Mouse (Mus musculus): Measurements from ENCODE around the gene Hist1h2ac. TPM values are rescaled to one million over a fixed set of nuclear protein-coding genes. Genes with fewer than 3 reads are reported as not detected.
"Not testable (repeated sequence)": the region's sequence is repeated elsewhere in the genome, so short reads cannot be mapped to it uniquely, and the experiment has no call there.

Gene Hist1h2ac
- polyA plus RNA-seq, 1 experiment from 2014 or later: 0.38 TPM

- Histone ChIP-seq H3K36me3 (no peaks in the 10 kb centered on the region), H3K27me3 (no peaks in the 10 kb centered on the region), H3K4me3 (peak overlapping the region; percentile 45), H3K9ac (peak overlapping the region; percentile 71), H3K4me2 (peak overlapping the region; percentile 68), H3K4me1 (replicated peaks) (peaks cover 11% of the 10 kb centered on the region), H3K9me3 (no peaks in the 10 kb centered on the region), H3K27ac (peak overlapping the region; percentile 91)
- WGBS: under 1% methylated on average over 29 of the region's 32 CpGs
- ATAC-seq (ENCODE audit: low FRiP score): peak; percentile 84
Measured at GRCm38 (mm10) chr13:23697491-23698299, 13.9 kb upstream of the Hist1h2ac start.

- H3K4me2 ChIP-seq: no peak overlapping the region
- WGBS: 61% methylated on average over 15 of the region's 15 CpGs
- ATAC-seq (ENCODE audit: low FRiP score): no peak
- H3K9me3 ChIP-seq: no peaks in the 10 kb centered on the region
- H3K27ac ChIP-seq: no peak overlapping the region
- peaks cover 11% of the 10 kb centered on the region for H3K4me1 ChIP-seq (replicated peaks)
- H3K36me3 ChIP-seq: no peaks in the 10 kb centered on the region
- H3K27me3 ChIP-seq: no peaks in the 10 kb centered on the region
- no peak overlapping the region for H3K9ac ChIP-seq
- H3K4me3 ChIP-seq: no peak overlapping the region
Measured at GRCm38 (mm10) chr13:23696061-23696474, 12.3 kb upstream of the Hist1h2ac start.

- ATAC-seq (ENCODE audit: low FRiP score): no peak
- WGBS: 55% methylated on average over 13 of the region's 13 CpGs
- H3K4me3 ChIP-seq: no peak within 1 kb of the TSS
- H3K4me1 ChIP-seq (replicated peaks): peaks cover 11% of the 10 kb centered on the region
- no peaks in the 10 kb centered on the region for H3K9me3 ChIP-seq
- H3K9ac ChIP-seq: no peak within 1 kb of the TSS
- H3K4me2 ChIP-seq: no peak within 1 kb of the TSS
- no peaks in the 10 kb centered on the region for H3K36me3 ChIP-seq
- H3K27me3 ChIP-seq: no peaks in the 10 kb centered on the region
- H3K27ac ChIP-seq: no peak within 1 kb of the TSS
Measured at GRCm38 (mm10) chr13:23695514-23695913, 11.8 kb upstream of the Hist1h2ac start, which contains the start of gene Hist1h1t. Gene Hist1h1t (plus strand): TSS chr13:23695814.

- no peaks in the 10 kb centered on the region for H3K36me3 ChIP-seq
- H3K27me3 ChIP-seq: no peaks in the 10 kb centered on the region
- no peak overlapping the region for H3K27ac ChIP-seq
- H3K9ac ChIP-seq: no peak overlapping the region
- no peaks in the 10 kb centered on the region for H3K9me3 ChIP-seq
- WGBS: 93% methylated on average over 9 of the region's 9 CpGs
- ATAC-seq (ENCODE audit: low FRiP score): no peak
- H3K4me3 ChIP-seq: no peak overlapping the region
- H3K4me1 ChIP-seq (replicated peaks): peaks cover 11% of the 10 kb centered on the region
- H3K4me2 ChIP-seq: no peak overlapping the region
Measured at GRCm38 (mm10) chr13:23694956-23695355, 11.2 kb upstream of the Hist1h2ac start.

GRCm38 (mm10) chr13:23693856-23694440 is 10.2 kb upstream of the Hist1h2ac start:
- no peak overlapping the region for H3K4me2 ChIP-seq
- no peaks in the 10 kb centered on the region for H3K36me3 ChIP-seq
- H3K27me3 ChIP-seq: no peaks in the 10 kb centered on the region
- 88% methylated on average over 6 of the region's 6 CpGs for WGBS
- no peaks in the 10 kb centered on the region for H3K9me3 ChIP-seq
- ATAC-seq (ENCODE audit: low FRiP score): no peak
- peaks cover 9% of the 10 kb centered on the region for H3K4me1 ChIP-seq (replicated peaks)
- no peak overlapping the region for H3K4me3 ChIP-seq
- H3K9ac ChIP-seq: no peak overlapping the region
- H3K27ac ChIP-seq: no peak overlapping the region

- ATAC-seq (ENCODE audit: low FRiP score): no peak
Measured at GRCm38 (mm10) chr13:23689459-23689858, 5.7 kb upstream of the Hist1h2ac start.

GRCm38 (mm10) chr13:23688956-23689355 is 5.2 kb upstream of the Hist1h2ac start:
- no peaks in the 10 kb centered on the region for H3K9me3 ChIP-seq
- no peak for ATAC-seq (ENCODE audit: low FRiP score)
- H3K4me1 ChIP-seq (replicated peaks): peaks cover 15% of the 10 kb centered on the region
- H3K4me3 ChIP-seq: no peak overlapping the region
- H3K36me3 ChIP-seq: no peaks in the 10 kb centered on the region
- no peaks in the 10 kb centered on the region for H3K27me3 ChIP-seq
- no peak overlapping the region for H3K4me2 ChIP-seq
- H3K27ac ChIP-seq: no peak overlapping the region
- no peak overlapping the region for H3K9ac ChIP-seq
- 97% methylated on average over 2 of the region's 2 CpGs for WGBS

More at GRCm38 (mm10) chr13:23689459-23689858, 5.7 kb upstream of the Hist1h2ac start:
- no peak overlapping the region for H3K4me2 ChIP-seq
- peaks cover 15% of the 10 kb centered on the region for H3K4me1 ChIP-seq (replicated peaks)
- H3K27me3 ChIP-seq: no peaks in the 10 kb centered on the region
- 83% methylated on average over 2 of the region's 2 CpGs for WGBS
- no peaks in the 10 kb centered on the region for H3K9me3 ChIP-seq
- H3K9ac ChIP-seq: no peak overlapping the region
- H3K36me3 ChIP-seq: no peaks in the 10 kb centered on the region
- no peak overlapping the region for H3K4me3 ChIP-seq
- H3K27ac ChIP-seq: no peak overlapping the region

GRCm38 (mm10) chr13:23687907-23688306 is 4.2 kb upstream of the Hist1h2ac start:
- H3K4me2 ChIP-seq: no peak overlapping the region
- no peaks in the 10 kb centered on the region for H3K36me3 ChIP-seq
- H3K4me1 ChIP-seq (replicated peaks): peaks cover 19% of the 10 kb centered on the region
- H3K27me3 ChIP-seq: no peaks in the 10 kb centered on the region
- ATAC-seq (ENCODE audit: low FRiP score): no peak
- H3K9me3 ChIP-seq: no peaks in the 10 kb centered on the region
- H3K27ac ChIP-seq: no peak overlapping the region
- 93% methylated on average over 7 of the region's 7 CpGs for WGBS
- no peak overlapping the region for H3K4me3 ChIP-seq
- no peak overlapping the region for H3K9ac ChIP-seq

- 88% methylated on average over 4 of the region's 4 CpGs for WGBS
- Histone ChIP-seq H3K4me3 (no peak overlapping the region), H3K9me3 (no peaks in the 10 kb centered on the region), H3K27ac (no peak overlapping the region), H3K4me1 (replicated peaks) (peaks cover 24% of the 10 kb centered on the region), H3K9ac (no peak overlapping the region), H3K27me3 (no peaks in the 10 kb centered on the region), H3K4me2 (no peak overlapping the region), H3K36me3 (no peaks in the 10 kb centered on the region)
- no peak for ATAC-seq (ENCODE audit: low FRiP score)
Measured at GRCm38 (mm10) chr13:23687181-23687580, 3.4 kb upstream of the Hist1h2ac start.

GRCm38 (mm10) chr13:23685966-23686365 is 2.2 kb upstream of the Hist1h2ac start:
- Histone ChIP-seq H3K4me3 (peak overlapping the region; percentile 52), H3K4me1 (replicated peaks) (peaks cover 24% of the 10 kb centered on the region), H3K4me2 (peak overlapping the region; percentile 69), H3K27ac (peak overlapping the region; percentile 95; the same call in 1 of the 2 replicates), H3K27me3 (no peaks in the 10 kb centered on the region), H3K9ac (peak overlapping the region; percentile 75), H3K36me3 (no peaks in the 10 kb centered on the region), H3K9me3 (no peaks in the 10 kb centered on the region)
- ATAC-seq (ENCODE audit: low FRiP score): no peak
- 42% methylated on average over 4 of the region's 4 CpGs for WGBS

- WGBS: 12% methylated on average over 15 of the region's 15 CpGs
- Histone ChIP-seq H3K4me1 (replicated peaks) (peaks cover 24% of the 10 kb centered on the region), H3K27me3 (no peaks in the 10 kb centered on the region), H3K27ac (peak overlapping the region; percentile 95), H3K36me3 (no peaks in the 10 kb centered on the region), H3K9ac (peak overlapping the region; percentile 75), H3K4me2 (peak overlapping the region; percentile 69), H3K4me3 (peak overlapping the region; percentile 52), H3K9me3 (no peaks in the 10 kb centered on the region)
- no peak for ATAC-seq (ENCODE audit: low FRiP score)
Measured at GRCm38 (mm10) chr13:23685121-23685861, 1.5 kb upstream of the Hist1h2ac start.

GRCm38 (mm10) chr13:23684295-23684945 is 672 bp upstream of the Hist1h2ac start:
- peak overlapping the region; percentile 95 for H3K27ac ChIP-seq
- peak overlapping the region; percentile 75 for H3K9ac ChIP-seq
- H3K27me3 ChIP-seq, H3K36me3 ChIP-seq, H3K9me3 ChIP-seq: not testable (repeated sequence)
- H3K4me1 ChIP-seq (replicated peaks): peaks cover 24% of the 10 kb centered on the region
- peak overlapping the region; percentile 52 for H3K4me3 ChIP-seq
- H3K4me2 ChIP-seq: peak overlapping the region; percentile 69
- WGBS: under 1% methylated on average over 18 of the region's 37 CpGs
- ATAC-seq (ENCODE audit: low FRiP score): peak; percentile 47

Data from hindbrain, embryonic 13.5 days (tissue).